ENCODE assay signal across 8 mouse cellular contexts in genomic region chr17:36257969-36258368, GRCm38 (mm10). TPM values are rescaled to one million over a fixed set of nuclear protein-coding genes. Genes with fewer than 3 reads are reported as not detected.
DNase-seq lines count a peak whose midpoint lies in the region; ATAC-seq and TF ChIP-seq lines count a peak whose summit lies in the region.

Rpp21 (minus strand) TSS chr17:36258069.

- no peak for TF ChIP-seq CTCF in embryonic fibroblast, embryonic 13.5 days (IDR thresholded peaks at IDR 0.05; ENCODE audit: borderline replicate concordance, insufficient read depth, low read length)

- H3K27ac ChIP-seq in neural tube, embryonic 11.5 days (ENCODE audit: low read depth, low read length): peak within 1 kb of the TSS; percentile 67
- H3K27ac ChIP-seq in embryonic fibroblast, embryonic 13.5 days (ENCODE audit: insufficient read depth, low read length): no peak within 1 kb of the TSS
- H3K27ac ChIP-seq in limb, embryonic 11.5 days (replicated peaks; ENCODE audit: low read depth, low read length): 0 out of 2 replicates have a peak within 1 kb of the TSS, but pooled peaks have one; percentile 36

- H3K9me3 ChIP-seq in neural tube, embryonic 11.5 days (ENCODE audit: control insufficient read depth, low read length): no peaks in the 10 kb centered on the region
- no peaks in the 10 kb centered on the region for H3K9me3 ChIP-seq in limb, embryonic 11.5 days (ENCODE audit: control insufficient read depth, low read length)

- H3K4me2 ChIP-seq in neural tube, embryonic 11.5 days (ENCODE audit: low read depth): peak within 1 kb of the TSS; percentile 52
- peak within 1 kb of the TSS; percentile 48 for H3K4me2 ChIP-seq in limb, embryonic 11.5 days (ENCODE audit: low read depth, severe bottlenecking)

- H3K4me1 ChIP-seq in neural tube, embryonic 11.5 days (ENCODE audit: control insufficient read depth, insufficient read depth, low read length): 0 out of 2 replicates have a peak, but pooled peaks cover 2% of the 10 kb centered on the region
- no peaks in the 10 kb centered on the region for H3K4me1 ChIP-seq in embryonic fibroblast, embryonic 13.5 days (ENCODE audit: control insufficient read depth, insufficient read depth, low read length)
- no peaks in the 10 kb centered on the region for H3K4me1 ChIP-seq in limb, embryonic 11.5 days (ENCODE audit: control insufficient read depth, insufficient read depth, low read length)

- no peak for DNase-seq in neural tube, embryonic 11.5 days (ENCODE audit: low spot score)
- no peak for DNase-seq in neural tube, embryonic 10.5 days (ENCODE audit: extremely low spot score, low spot score)
- no peak for DNase-seq in heart, postnatal 10 days
- no peak for DNase-seq in limb, embryonic 11.5 days (ENCODE audit: low spot score)
- DNase-seq in embryo, embryonic 9.5 days (ENCODE audit: extremely low spot score): no peak
- DNase-seq in right cerebral cortex, postnatal 36 days (ENCODE audit: low spot score in 2 of 2): no peak

- no peaks in the 10 kb centered on the region for H3K27me3 ChIP-seq in neural tube, embryonic 11.5 days (ENCODE audit: control insufficient read depth, insufficient read depth, low read length)
- no peaks in the 10 kb centered on the region for H3K27me3 ChIP-seq in limb, embryonic 11.5 days (ENCODE audit: control insufficient read depth, insufficient read depth, low read length)

- TF ChIP-seq POLR2A in embryonic fibroblast, embryonic 13.5 days (IDR thresholded peaks at IDR 0.05; ENCODE audit: low read depth, low read length): no peak

- H3K36me3 ChIP-seq in neural tube, embryonic 11.5 days (ENCODE audit: control insufficient read depth, insufficient read depth, low read length): peaks cover 6% of the 10 kb centered on the region
- peaks cover 11% of the 10 kb centered on the region; the same call in 1 of the 2 replicates for H3K36me3 ChIP-seq in limb, embryonic 11.5 days (ENCODE audit: control insufficient read depth, insufficient read depth, low read length)

- no peak for ATAC-seq in neural tube, embryonic 11.5 days (ENCODE audit: insufficient read depth, low FRiP score, low TSS enrichment)
- ATAC-seq in limb, embryonic 11.5 days (ENCODE audit: insufficient number of reproducible peaks, low FRiP score, low TSS enrichment, low read depth): no peak; the same call in 1 of the 2 replicates
- ATAC-seq in neutrophil, adult 5-6 weeks (ENCODE audit: extremely low read depth, insufficient number of reproducible peaks, low FRiP score, poor library complexity, severe bottlenecking): no peak

- 57% methylated on average over 6 of the region's 6 CpGs for WGBS in neural tube, embryonic 11.5 days
- 49% methylated on average over 6 of the region's 6 CpGs for whole genome bisulfite sequencing in limb, embryonic 11.5 days

- intact Hi-C loops in heart, postnatal 10 days (cut with DNase I): no loop called here

- H3K9ac ChIP-seq in neural tube, embryonic 11.5 days (ENCODE audit: low read length): peak within 1 kb of the TSS; percentile 86
- H3K9ac ChIP-seq in limb, embryonic 11.5 days (ENCODE audit: low read length): peak within 1 kb of the TSS; percentile 80

- peak within 1 kb of the TSS; percentile 72 for H3K4me3 ChIP-seq in neural tube, embryonic 11.5 days (ENCODE audit: low read depth, low read length)
- peak within 1 kb of the TSS; percentile 59 for H3K4me3 ChIP-seq in embryonic fibroblast, embryonic 13.5 days (ENCODE audit: insufficient read depth, low read length)
- peak within 1 kb of the TSS; percentile 75 for H3K4me3 ChIP-seq in limb, embryonic 11.5 days (ENCODE audit: low read depth, low read length)

RNA-seq across cellular contexts. Expression of gene Rpp21, which starts in this region (rescaled TPM):
- 86.5 and 87.2 TPM in 2 replicates for polyA plus RNA-seq in neural tube, embryonic 11.5 days (2014; fragmentation: Nextera tagmentation; extraction: Ambion mirVana)
- 19.5 and 20.3 TPM in 2 replicates for polyA plus RNA-seq in embryonic fibroblast, embryonic 13.5 days (2011; ENCODE audit: insufficient read length, low read depth, missing spikeins)
- total RNA-seq in heart, postnatal 10 days (2021): 10 to 100 TPM; 33.4 to 34.7 TPM
- 80.9 and 85.7 TPM in 2 replicates for polyA plus RNA-seq in limb, embryonic 11.5 days (2014; fragmentation: Nextera tagmentation; extraction: Ambion mirVana)
- total RNA-seq in neutrophil, adult 5-6 weeks (2017): 26.3 and 30.1 TPM in 2 replicates
